Mouse (Mus musculus): ENCODE data around the gene S100a4. TPM values are rescaled to one million over a fixed set of nuclear protein-coding genes. Genes with fewer than 3 reads are reported as not detected.

Gene S100a4
- polyA plus RNA-seq, 2 experiments from 2014 or later = 152 to 248 TPM

GRCm38 (mm10) chr3:90626266-90627021, 22.9 kb downstream of the S100a4 start:
- no peak for ATAC-seq

- no peak for ATAC-seq
Measured at GRCm38 (mm10) chr3:90627366-90627765, 23.8 kb downstream of the S100a4 start.

GRCm38 (mm10) chr3:90627807-90628206, 24.2 kb downstream of the S100a4 start:
- no peak for ATAC-seq

- ATAC-seq = no peak
Measured at GRCm38 (mm10) chr3:90629298-90629697, 25.7 kb downstream of the S100a4 start.

GRCm38 (mm10) chr3:90631984-90632383, 28.4 kb downstream of the S100a4 start:
- ATAC-seq = no peak

GRCm38 (mm10) chr3:90638511-90639275, 35.1 kb downstream of the S100a4 start:
- no peak for ATAC-seq

GRCm38 (mm10) chr3:90639511-90640154, 36.1 kb downstream of the S100a4 start:
- ATAC-seq = peak; percentile 71

- ATAC-seq = no peak
Measured at GRCm38 (mm10) chr3:90640981-90641380, 37.4 kb downstream of the S100a4 start.

GRCm38 (mm10) chr3:90644220-90644619, 40.6 kb downstream of the S100a4 start:
- no peak for ATAC-seq

GRCm38 (mm10) chr3:90647291-90647690, 43.7 kb downstream of the S100a4 start:
- no peak for ATAC-seq

- no peak for ATAC-seq
Measured at GRCm38 (mm10) chr3:90648981-90649380, 45.4 kb downstream of the S100a4 start.

GRCm38 (mm10) chr3:90649832-90650231, 46.3 kb downstream of the S100a4 start:
- no peak for ATAC-seq

- no peak for ATAC-seq
Measured at GRCm38 (mm10) chr3:90652878-90653508, 49.4 kb downstream of the S100a4 start.

- ATAC-seq = no peak
Measured at GRCm38 (mm10) chr3:90653717-90654116, 50.1 kb downstream of the S100a4 start, which contains the start of gene S100a7a. TSS of gene S100a7a (plus strand) at chr3:90654017.

Other genes with a start within 250 kb of the S100a4 start
- gene Slc27a3, start 213.8 kb upstream of the S100a4 start, polyA plus RNA-seq (2017; shearing (Covaris generic)) = under 1 TPM in 1 of 2 experiments, not detected in 1; 0.21 TPM
- gene Ints3, start 170.1 kb upstream of the S100a4 start, polyA plus RNA-seq (2017; shearing (Covaris generic)) = 10 to 100 TPM; 13.8 to 17.2 TPM
- gene Npr1, start 137.9 kb upstream of the S100a4 start, polyA plus RNA-seq (2017; shearing (Covaris generic)) = not detected
- gene Ilf2, start 127.6 kb upstream of the S100a4 start, polyA plus RNA-seq (2017; shearing (Covaris generic)) = 100 to 1,000 TPM in 1 of 2 experiments, 10 to 100 TPM in 1; 99.7 to 101 TPM
- 10 to 100 TPM; 48.3 to 56.3 TPM for gene Snapin, start 112.7 kb upstream of the S100a4 start, polyA plus RNA-seq (2017; shearing (Covaris generic))
- 10 to 100 TPM; 43.5 to 67.8 TPM for gene Chtop, start 94.3 kb upstream of the S100a4 start, polyA plus RNA-seq (2017; shearing (Covaris generic))
- gene S100a1, start 89.4 kb upstream of the S100a4 start, polyA plus RNA-seq (2017; shearing (Covaris generic)) = 1 to 10 TPM; 5.6 to 6.6 TPM
- gene S100a13, start 89.3 kb upstream of the S100a4 start, polyA plus RNA-seq (2017; shearing (Covaris generic)) = 100 to 1,000 TPM; 235 to 298 TPM
- gene S100a14, start 76.9 kb upstream of the S100a4 start, polyA plus RNA-seq (2017; shearing (Covaris generic)) = under 1 TPM in 1 of 2 experiments, not detected in 1; 0.47 TPM
- not detected for gene S100a16, start 66.5 kb upstream of the S100a4 start, polyA plus RNA-seq (2017; shearing (Covaris generic))
- gene S100a3, start 43.2 kb upstream of the S100a4 start, polyA plus RNA-seq (2017; shearing (Covaris generic)) = 1 to 10 TPM; 2.6 to 3.2 TPM
- gene S100a2, start 13.5 kb upstream of the S100a4 start, polyA plus RNA-seq (2017; shearing (Covaris generic)) = not detected
- not detected for gene Gm42674, start 1.9 kb upstream of the S100a4 start, polyA plus RNA-seq (2017; shearing (Covaris generic))
- not detected for gene S100a5, start 4.8 kb downstream of the S100a4 start, polyA plus RNA-seq (2017; shearing (Covaris generic))
- gene S100a6, start 9.1 kb downstream of the S100a4 start, polyA plus RNA-seq (2017; shearing (Covaris generic)) = 100 to 1,000 TPM; 548 to 785 TPM
- not detected for gene S100a7a, start 50.2 kb downstream of the S100a4 start, polyA plus RNA-seq (2017; shearing (Covaris generic))
- gene S100a8, start 65.2 kb downstream of the S100a4 start, polyA plus RNA-seq (2017; shearing (Covaris generic)) = 1 to 10 TPM in 1 of 2 experiments, not detected in 1; 1.8 TPM
- gene S100a9, start 92.0 kb downstream of the S100a4 start, polyA plus RNA-seq (2017; shearing (Covaris generic)) = 1 to 10 TPM in 1 of 2 experiments, not detected in 1; 1.3 TPM
- not detected for gene Pglyrp4, start 123.1 kb downstream of the S100a4 start, polyA plus RNA-seq (2017; shearing (Covaris generic))
- not detected for gene Gm5849, start 174.1 kb downstream of the S100a4 start, polyA plus RNA-seq (2017; shearing (Covaris generic))